Mouse (Mus musculus) stomach, embryonic 15.5 days (tissue): ENCODE measurements around the gene Trpm8. TPM values are rescaled to one million over a fixed set of nuclear protein-coding genes. Genes with fewer than 3 reads are reported as not detected.
A peak's percentile ranks its signal among the peaks of the same experiment; 100 is the strongest.

Source experiments
- ATAC-seq: fragments of 200-750 bp; cut with Nextera tagmentation; 2 replicates; pipeline ENCODE4 v1.8.0; 2017; ENCODE audit warnings: low read depth, moderate number of reproducible peaks, moderate TSS enrichment; ENCODE audit not compliant: insufficient read depth, low FRiP score
- H3K27ac ChIP-seq: fragments of 300-500 bp; sonication (generic); 2 replicates; pipeline ENCODE4 v1.5.1; 2015; ENCODE audit warnings: mild to moderate bottlenecking, inconsistent platforms
- H3K27me3 ChIP-seq: fragments of 300-500 bp; sonication (generic); replicated peaks from 2 replicates; pipeline ENCODE4 v1.6.1; 2015; ENCODE audit warnings: inconsistent platforms
- H3K36me3 ChIP-seq: fragments of 300-500 bp; sonication (generic); 2 replicates; pipeline ENCODE4 v1.6.1; 2015; ENCODE audit warnings: inconsistent platforms
- H3K4me1 ChIP-seq: fragments of 300-500 bp; sonication (generic); 2 replicates; pipeline ENCODE4 v1.6.1; 2015; ENCODE audit warnings: inconsistent platforms
- H3K4me2 ChIP-seq: fragments of 300-500 bp; sonication (generic); 2 replicates; pipeline ENCODE4 v1.6.1; 2015; ENCODE audit warnings: mild to moderate bottlenecking, inconsistent platforms
- H3K4me3 ChIP-seq: fragments of 300-500 bp; sonication (generic); replicated peaks from 2 replicates; pipeline ENCODE4 v1.5.1; 2015; ENCODE audit warnings: inconsistent platforms
- H3K9ac ChIP-seq: fragments of 300-500 bp; sonication (generic); 2 replicates; pipeline ENCODE4 v1.6.1; 2015; ENCODE audit warnings: inconsistent platforms
- H3K9me3 ChIP-seq: fragments of 300-500 bp; sonication (generic); 2 replicates; pipeline ENCODE4 v1.6.1; 2016; ENCODE audit warnings: inconsistent platforms
- WGBS: fragments of 180-500 bp; shearing (Covaris S2); methylation state at CpG from one replicate; pipeline ENCODE4 v1.1.7; 2015; 5-methylcytosine and 5-hydroxymethylcytosine counted together
- polyA plus RNA-seq: library from polyadenylated mRNA; unstranded; fragments of >200 nt; fragmentation: Nextera tagmentation; extraction: Ambion mirVana; gene quantifications from 2 replicates; pipeline ENCODE4 v1.2.1, GENCODE M21; 2015

The Trpm8 gene
- polyA plus RNA-seq, 1 experiment from 2014 or later: not detected

DNA sequence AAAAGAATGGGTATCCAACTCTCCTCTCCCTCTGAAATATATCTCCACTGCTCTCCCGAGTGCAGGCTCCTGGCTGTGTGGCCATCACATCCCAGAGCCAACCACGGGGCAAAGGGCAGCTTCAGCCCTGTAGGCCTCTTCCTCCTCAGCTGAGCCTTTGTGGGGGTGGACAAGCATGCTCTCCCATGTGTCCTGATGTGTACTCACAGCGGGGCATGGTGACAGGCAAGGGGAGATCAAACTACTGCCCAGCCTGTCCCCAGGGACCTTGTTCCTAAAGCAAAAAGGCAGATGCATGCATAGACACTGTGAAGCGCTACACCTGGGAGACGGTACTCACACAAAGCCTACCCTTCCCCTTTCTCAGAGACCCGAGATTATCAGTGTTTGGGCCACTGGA, 17.3 kb upstream of the Trpm8 start:
- peaks cover 47% of the 10 kb centered on the region for H3K36me3 ChIP-seq
- H3K4me1 ChIP-seq: peaks cover 11% of the 10 kb centered on the region
- 0 out of 2 replicates have a peak overlapping the region, but pooled peaks have one; percentile 0 for H3K27ac ChIP-seq
- no peaks in the 10 kb centered on the region for H3K9me3 ChIP-seq
- no peaks in the 10 kb centered on the region for H3K27me3 ChIP-seq
- no peak overlapping the region for H3K4me2 ChIP-seq
- H3K4me3 ChIP-seq: no peak overlapping the region
- no peak overlapping the region for H3K9ac ChIP-seq
- ATAC-seq: peak; percentile 13; the same call in 1 of the 2 replicates
- WGBS: 71% methylated on average over 6 of the region's 6 CpGs

DNA sequence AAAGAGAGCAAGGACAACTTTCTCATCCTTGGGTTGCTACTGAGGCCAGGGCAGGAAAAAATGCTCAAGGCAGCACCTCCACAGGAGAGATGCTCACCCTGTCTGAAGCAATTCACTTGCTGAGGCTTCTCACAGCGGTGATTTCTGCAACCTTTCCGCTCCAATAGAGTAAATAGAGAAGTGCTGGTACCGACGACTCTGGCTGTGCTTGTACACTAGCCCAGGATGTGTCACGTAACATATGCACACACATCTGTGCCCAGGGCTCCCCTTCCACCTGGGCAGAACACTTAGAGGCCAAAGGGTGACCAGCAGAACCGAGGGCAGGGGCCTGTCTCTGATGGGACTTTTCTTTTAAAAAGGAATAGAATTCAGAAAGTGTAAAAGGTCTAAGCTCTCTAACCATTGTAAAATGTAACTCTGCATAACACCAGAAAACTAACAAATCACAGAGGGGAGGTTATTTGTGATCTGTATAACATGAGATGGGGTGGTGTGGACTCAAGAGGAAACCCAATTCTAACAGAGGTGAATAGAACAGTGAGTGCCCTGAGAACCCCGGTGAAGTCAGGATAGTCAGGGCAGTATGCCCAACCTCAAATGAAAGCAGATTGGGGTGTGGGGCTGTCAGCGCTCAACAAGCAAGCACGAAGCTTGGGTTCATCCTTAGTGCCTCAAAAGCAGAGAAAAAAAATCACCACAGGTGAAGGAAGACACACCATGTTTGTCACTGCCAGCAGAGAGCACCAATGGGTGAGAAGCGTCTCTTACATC, 16.7 kb upstream of the Trpm8 start:
- Histone ChIP-seq H3K4me1 (peaks cover 11% of the 10 kb centered on the region), H3K4me2 (no peak overlapping the region), H3K9me3 (no peaks in the 10 kb centered on the region), H3K27ac (no peak overlapping the region), H3K9ac (no peak overlapping the region), H3K4me3 (no peak overlapping the region), H3K36me3 (peaks cover 53% of the 10 kb centered on the region), H3K27me3 (no peaks in the 10 kb centered on the region)
- no peak for ATAC-seq
- WGBS: 80% methylated on average over 10 of the region's 10 CpGs

- Histone ChIP-seq H3K36me3 (peaks cover 63% of the 10 kb centered on the region), H3K4me2 (no peak overlapping the region), H3K27ac (0 out of 2 replicates have a peak overlapping the region, but pooled peaks have one; percentile 1), H3K27me3 (no peaks in the 10 kb centered on the region), H3K9ac (no peak overlapping the region), H3K4me3 (no peak overlapping the region), H3K4me1 (peaks cover 11% of the 10 kb centered on the region), H3K9me3 (no peaks in the 10 kb centered on the region)
- no peak for ATAC-seq
- whole genome bisulfite sequencing: 84% methylated on average over 7 of the region's 7 CpGs
These were observed 15.8 kb upstream of the Trpm8 start for GRCm38 (mm10) chr1:88261706-88262105.

DNA sequence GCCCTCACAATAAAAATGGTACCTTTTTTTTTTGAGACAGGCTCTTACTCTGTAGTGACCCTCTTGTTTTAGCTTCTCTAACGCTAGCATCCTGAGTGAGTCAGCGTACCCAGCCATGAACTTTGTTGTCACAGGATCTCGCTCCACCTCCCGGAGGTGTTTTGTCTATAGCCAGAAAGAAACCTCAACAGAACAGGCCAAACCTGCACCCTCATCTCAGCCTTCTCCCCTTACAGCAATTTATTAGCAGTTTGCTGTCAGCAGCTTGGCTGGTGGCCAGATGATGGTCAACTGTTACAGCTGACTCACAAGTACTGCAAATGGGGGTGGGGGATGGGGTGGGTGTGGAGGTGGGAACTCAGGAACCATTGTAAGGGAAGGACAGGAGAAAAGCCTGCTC, 15.2 kb upstream of the Trpm8 start:
- peaks cover 68% of the 10 kb centered on the region for H3K36me3 ChIP-seq
- no peaks in the 10 kb centered on the region for H3K9me3 ChIP-seq
- WGBS: 54% methylated on average over 4 of the region's 4 CpGs
- H3K4me2 ChIP-seq: no peak overlapping the region
- ATAC-seq: peak; percentile 8; the same call in 1 of the 2 replicates
- H3K9ac ChIP-seq: no peak overlapping the region
- peaks cover 11% of the 10 kb centered on the region for H3K4me1 ChIP-seq
- no peak overlapping the region for H3K4me3 ChIP-seq
- H3K27ac ChIP-seq: 0 out of 2 replicates have a peak overlapping the region, but pooled peaks have one; percentile 1
- H3K27me3 ChIP-seq: no peaks in the 10 kb centered on the region

DNA sequence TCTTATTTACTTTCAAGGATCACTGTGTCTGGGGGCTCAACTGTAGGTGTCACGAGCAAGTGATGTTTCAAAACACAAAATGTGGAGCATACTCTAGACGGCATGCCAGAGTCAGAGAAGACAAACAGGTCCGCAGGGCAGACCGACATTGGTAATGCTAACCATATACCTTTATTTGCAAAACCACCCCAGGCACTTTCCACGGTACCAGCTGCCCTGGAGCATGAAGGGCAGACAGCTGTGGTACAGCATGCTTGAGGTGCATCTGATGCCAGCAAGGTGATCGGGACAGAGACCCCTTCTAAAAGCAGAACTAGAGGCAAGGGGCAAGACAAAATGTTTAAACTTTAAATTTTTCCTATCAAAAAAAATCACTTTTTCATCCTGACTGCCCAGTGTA, 14.5 kb upstream of the Trpm8 start:
- Histone ChIP-seq H3K4me2 (no peak overlapping the region), H3K27ac (no peak overlapping the region), H3K4me1 (peaks cover 11% of the 10 kb centered on the region), H3K4me3 (no peak overlapping the region), H3K36me3 (peaks cover 75% of the 10 kb centered on the region), H3K9ac (no peak overlapping the region), H3K27me3 (no peaks in the 10 kb centered on the region), H3K9me3 (no peaks in the 10 kb centered on the region)
- ATAC-seq: no peak
- WGBS: 70% methylated on average over 6 of the region's 6 CpGs

DNA sequence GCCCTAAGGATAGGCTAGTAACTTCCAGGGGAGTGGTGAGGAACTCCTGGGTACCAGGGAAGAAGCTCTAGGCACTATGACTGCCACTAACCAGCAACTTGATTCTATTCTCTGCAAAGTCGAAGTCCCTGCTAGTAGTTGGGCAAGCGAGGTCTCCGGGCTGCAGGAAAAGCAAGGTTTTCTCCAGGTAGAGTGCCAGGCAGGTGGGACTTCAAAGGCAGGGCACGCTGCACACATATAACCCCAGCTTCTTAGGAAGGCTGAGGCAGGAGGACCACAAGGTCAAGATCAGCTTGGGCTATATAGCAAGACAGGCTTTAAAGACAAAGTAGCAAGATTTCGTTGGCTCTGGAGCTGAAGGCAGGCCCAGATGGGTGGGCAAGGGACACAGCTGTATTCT, 13.7 kb upstream of the Trpm8 start:
- H3K27ac ChIP-seq: no peak overlapping the region
- no peaks in the 10 kb centered on the region for H3K9me3 ChIP-seq
- H3K27me3 ChIP-seq: no peaks in the 10 kb centered on the region
- H3K4me2 ChIP-seq: no peak overlapping the region
- H3K4me1 ChIP-seq: peaks cover 11% of the 10 kb centered on the region
- ATAC-seq: no peak
- H3K36me3 ChIP-seq: peaks cover 83% of the 10 kb centered on the region
- no peak overlapping the region for H3K4me3 ChIP-seq
- WGBS: 91% methylated on average over 5 of the region's 5 CpGs
- no peak overlapping the region for H3K9ac ChIP-seq

- no peak overlapping the region for H3K27ac ChIP-seq
- WGBS: 85% methylated on average over 7 of the region's 7 CpGs
- no peak for ATAC-seq
These were observed 13.1 kb upstream of the Trpm8 start for GRCm38 (mm10) chr1:88264237-88264868.

DNA sequence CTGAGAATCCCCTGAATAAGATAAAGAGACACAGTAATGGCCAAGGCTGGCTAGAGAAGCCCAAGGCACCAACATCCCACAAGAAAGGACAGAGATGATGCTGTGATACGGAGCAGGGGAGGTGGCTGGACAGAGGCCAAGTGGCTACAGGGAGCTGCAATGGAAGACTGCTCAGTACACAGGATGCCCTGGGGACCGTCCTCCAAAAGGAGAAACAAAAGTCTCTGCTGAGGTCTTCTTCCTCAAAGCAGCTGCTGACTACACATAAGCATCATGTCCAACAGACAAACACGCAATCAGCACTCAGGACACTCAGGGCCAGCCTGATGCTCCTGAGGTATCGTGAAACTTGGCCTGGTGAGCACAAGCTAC, 12.6 kb upstream of the Trpm8 start:
- H3K4me2 ChIP-seq: no peak overlapping the region
- ATAC-seq: no peak
- H3K27ac ChIP-seq: no peak overlapping the region
- peaks cover 11% of the 10 kb centered on the region for H3K4me1 ChIP-seq
- WGBS: 79% methylated on average over 4 of the region's 4 CpGs
- H3K27me3 ChIP-seq: no peaks in the 10 kb centered on the region
- H3K9ac ChIP-seq: no peak overlapping the region
- H3K4me3 ChIP-seq: no peak overlapping the region
- H3K36me3 ChIP-seq: peaks cover 94% of the 10 kb centered on the region
- no peaks in the 10 kb centered on the region for H3K9me3 ChIP-seq

More at GRCm38 (mm10) chr1:88264237-88264868, 13.1 kb upstream of the Trpm8 start:
- Histone ChIP-seq H3K9ac (no peak overlapping the region), H3K27me3 (no peaks in the 10 kb centered on the region), H3K4me2 (no peak overlapping the region), H3K4me1 (peaks cover 11% of the 10 kb centered on the region), H3K9me3 (no peaks in the 10 kb centered on the region), H3K4me3 (no peak overlapping the region), H3K36me3 (peaks cover 89% of the 10 kb centered on the region)

- peaks cover 85% of the 10 kb centered on the region for H3K36me3 ChIP-seq
- no peak for ATAC-seq
- no peak overlapping the region for H3K4me3 ChIP-seq
- H3K9me3 ChIP-seq: no peaks in the 10 kb centered on the region
- no peak overlapping the region for H3K4me2 ChIP-seq
- no peak overlapping the region for H3K9ac ChIP-seq
- no peaks in the 10 kb centered on the region for H3K27me3 ChIP-seq
- peaks cover 11% of the 10 kb centered on the region for H3K4me1 ChIP-seq
- no peak overlapping the region for H3K27ac ChIP-seq
- 88% methylated on average over 13 of the region's 13 CpGs for WGBS
These were observed 11.3 kb upstream of the Trpm8 start for GRCm38 (mm10) chr1:88266123-88266522.

DNA sequence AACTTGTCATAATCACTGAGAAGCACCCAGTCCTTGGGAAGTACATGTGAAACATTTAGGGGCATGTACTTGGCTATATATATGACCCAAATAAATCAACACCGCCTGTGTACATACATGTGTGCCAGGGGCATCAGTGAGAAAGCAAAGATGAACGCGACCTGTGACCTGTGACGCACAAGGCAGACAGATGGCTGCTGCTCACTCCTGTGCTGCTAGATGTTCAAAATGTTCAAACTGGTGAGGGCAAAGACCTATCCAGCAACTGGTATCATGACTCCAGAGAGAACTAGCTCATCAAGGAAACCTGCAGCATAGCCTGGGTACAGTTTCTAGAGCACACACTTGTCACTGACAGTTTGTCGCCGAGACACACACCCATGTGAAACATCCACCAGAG, 10.0 kb upstream of the Trpm8 start:
- 91% methylated on average over 6 of the region's 6 CpGs for WGBS
- 0 out of 2 replicates have a peak, but pooled peaks have one; percentile 1 for ATAC-seq
- Histone ChIP-seq H3K4me3 (no peak overlapping the region), H3K4me1 (0 out of 2 replicates have a peak, but pooled peaks cover under 1% of the 10 kb centered on the region), H3K4me2 (no peak overlapping the region), H3K27me3 (no peaks in the 10 kb centered on the region), H3K36me3 (peaks cover 84% of the 10 kb centered on the region), H3K27ac (no peak overlapping the region), H3K9me3 (no peaks in the 10 kb centered on the region), H3K9ac (no peak overlapping the region)

- Histone ChIP-seq H3K4me1 (no peaks in the 10 kb centered on the region), H3K27ac (no peak overlapping the region), H3K4me3 (no peak overlapping the region), H3K4me2 (no peak overlapping the region), H3K36me3 (peaks cover 85% of the 10 kb centered on the region), H3K9ac (no peak overlapping the region), H3K27me3 (no peaks in the 10 kb centered on the region), H3K9me3 (no peaks in the 10 kb centered on the region)
- WGBS: 83% methylated on average over 6 of the region's 6 CpGs
- no peak for ATAC-seq
These were observed 9.4 kb upstream of the Trpm8 start for GRCm38 (mm10) chr1:88268070-88268469.

DNA sequence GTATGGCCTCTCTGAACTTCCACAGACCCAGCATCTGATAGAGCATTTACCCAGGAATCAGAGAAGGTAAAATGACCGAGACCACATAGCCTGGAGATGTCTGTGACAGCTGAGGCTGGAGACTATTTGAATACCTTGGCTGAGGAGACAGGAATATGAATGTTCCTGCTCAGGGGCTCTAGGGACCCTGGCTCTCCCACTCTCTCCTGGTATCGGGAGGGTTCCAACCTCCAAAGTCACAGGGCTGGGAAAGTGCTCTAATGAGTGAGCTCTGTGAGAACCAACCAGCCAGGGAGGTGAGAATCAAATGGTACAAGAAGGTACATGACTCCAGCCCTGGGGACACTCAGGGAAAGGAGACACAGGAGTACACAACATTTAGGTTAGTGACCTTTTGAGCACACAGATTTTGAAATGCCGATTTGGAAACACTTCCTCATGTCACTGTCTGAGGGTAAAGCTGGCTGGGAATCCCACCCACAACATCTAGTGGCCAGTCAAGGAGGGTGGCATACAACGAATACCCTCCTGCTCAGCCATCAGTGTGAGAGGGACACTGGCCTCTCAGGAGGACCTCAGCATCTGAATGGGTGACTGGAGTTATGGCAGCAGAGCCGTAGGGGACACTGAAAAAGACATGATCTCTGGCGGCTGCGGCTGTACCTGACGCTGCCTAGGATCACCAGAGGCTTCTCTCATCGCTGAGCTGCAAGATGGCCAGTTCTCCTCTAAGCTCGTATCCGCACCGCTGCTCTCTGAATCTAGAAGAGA, 7.7 kb upstream of the Trpm8 start:
- Histone ChIP-seq H3K4me2 (no peak overlapping the region), H3K9ac (no peak overlapping the region), H3K27ac (no peak overlapping the region), H3K27me3 (no peaks in the 10 kb centered on the region), H3K4me1 (no peaks in the 10 kb centered on the region), H3K36me3 (peaks cover 84% of the 10 kb centered on the region), H3K9me3 (no peaks in the 10 kb centered on the region), H3K4me3 (no peak overlapping the region)
- 88% methylated on average over 12 of the region's 12 CpGs for WGBS
- no peak for ATAC-seq
